Mouse (Mus musculus) layer of hippocampus, postnatal 25 days (tissue): Measurements from ENCODE around the gene Ccdc185. TPM values are rescaled to one million over a fixed set of nuclear protein-coding genes. Genes with fewer than 3 reads are reported as not detected.

Experiments used
- DNase-seq, 2 experiments: peaks; one replicate each; pipeline ENCODE4 v3.0.0; 2022; ENCODE audit warnings: mixed read lengths in 2 of 2, low spot score in 1 of 2; ENCODE audit errors: extremely low spot score in 1 of 2
- total RNA-seq, 2 experiments: library from RNA; stranded (reverse); gene quantifications; 2 replicates each; pipeline ENCODE4 v1.2.3; 2021

Gene Ccdc185
- under 1 TPM; 0.17 to 0.28 TPM for total RNA-seq

- no peak for DNase-seq
Measured at GRCm38 (mm10) chr1:182749080-182749479, at the start of gene Ccdc185. TSS of gene Ccdc185 (minus strand) at chr1:182749180.

- no peak for DNase-seq
Measured at GRCm38 (mm10) chr1:182797048-182797447, 48.1 kb upstream of the Ccdc185 start.

GRCm38 (mm10) chr1:182794628-182795027 is 45.6 kb upstream of the Ccdc185 start:
- no peak for DNase-seq

- DNase-seq: no peak
Measured at GRCm38 (mm10) chr1:182794221-182794620, 45.2 kb upstream of the Ccdc185 start.

- peak; percentile 45 to 76 for DNase-seq
Measured at GRCm38 (mm10) chr1:182792521-182793071, 43.6 kb upstream of the Ccdc185 start.

- DNase-seq: no peak
Measured at GRCm38 (mm10) chr1:182788896-182789295, 39.9 kb upstream of the Ccdc185 start.

- DNase-seq: no peak
Measured at GRCm38 (mm10) chr1:182787030-182787429, 38.0 kb upstream of the Ccdc185 start.

GRCm38 (mm10) chr1:182785504-182785903 is 36.5 kb upstream of the Ccdc185 start:
- no peak for DNase-seq

GRCm38 (mm10) chr1:182784784-182785183 is 35.8 kb upstream of the Ccdc185 start:
- no peak for DNase-seq

- DNase-seq: no peak
Measured at GRCm38 (mm10) chr1:182783774-182784173, 34.8 kb upstream of the Ccdc185 start.

GRCm38 (mm10) chr1:182779024-182779520 is 30.1 kb upstream of the Ccdc185 start:
- DNase-seq: no peak

GRCm38 (mm10) chr1:182778225-182778624 is 29.2 kb upstream of the Ccdc185 start:
- no peak for DNase-seq

GRCm38 (mm10) chr1:182776749-182777410 is 27.9 kb upstream of the Ccdc185 start:
- DNase-seq: no peak

- no peak for DNase-seq
Measured at GRCm38 (mm10) chr1:182775576-182775975, 26.6 kb upstream of the Ccdc185 start.

GRCm38 (mm10) chr1:182764541-182765281 is 15.7 kb upstream of the Ccdc185 start:
- peak in 1 of 2 experiments; percentile 31 for DNase-seq

- DNase-seq: peak; percentile 66 to 71
Measured at GRCm38 (mm10) chr1:182763716-182764461, 14.9 kb upstream of the Ccdc185 start, which contains the start of gene Susd4. TSS of gene Susd4 (plus strand) at chr1:182763860.

GRCm38 (mm10) chr1:182763191-182763715 is 14.3 kb upstream of the Ccdc185 start:
- DNase-seq: no peak

GRCm38 (mm10) chr1:182758783-182759182 is 9.8 kb upstream of the Ccdc185 start:
- no peak for DNase-seq

- no peak for DNase-seq
Measured at GRCm38 (mm10) chr1:182754865-182755264, 5.9 kb upstream of the Ccdc185 start.

GRCm38 (mm10) chr1:182753694-182754093 is 4.7 kb upstream of the Ccdc185 start:
- DNase-seq: no peak
